Mouse (Mus musculus): ENCODE data around the gene Gda.

- TF ChIP-seq CHD2 (IDR thresholded peaks at IDR 0.05; ENCODE audit: low read depth, low read length) (no peak), ZC3H11A (IDR thresholded peaks at IDR 0.05; ENCODE audit: borderline replicate concordance, low read depth, low read length) (no peak), ZNF384 (IDR thresholded peaks at IDR 0.05; ENCODE audit: low read depth, low read length) (no peak), MAFK (IDR thresholded peaks at IDR 0.05; ENCODE audit: insufficient read depth, low read depth, low read length) (no peak), HCFC1 (IDR thresholded peaks at IDR 0.05; ENCODE audit: borderline replicate concordance, insufficient read depth, low read length) (no peak)
Measured at GRCm38 (mm10) chr19:21487124-21487944, 14.1 kb upstream of the Gda start.

Data from ES-E14 (cell line).